Mouse (Mus musculus): ENCODE results near the gene Tipin. TPM values are rescaled to one million over a fixed set of nuclear protein-coding genes. Genes with fewer than 3 reads are reported as not detected.
A peak's percentile ranks its signal among the peaks of the same experiment; 100 is the strongest.
"Not testable (repeated sequence)": the region's sequence is repeated elsewhere in the genome, so short reads cannot be mapped to it uniquely, and the experiment has no call there.

Tipin gene
- total and polyA plus RNA-seq, 3 experiments: 179 to 443 (median 204) TPM

- Histone ChIP-seq H3K79me2 (replicated peaks; ENCODE audit: control insufficient read depth, extremely low read depth, insufficient read depth, poor library complexity, severe bottlenecking) (peaks cover 51% of the 10 kb centered on the region), H3K27ac (ENCODE audit: insufficient read depth, low read depth) (peak overlapping the region; percentile 69), H3K9ac (ENCODE audit: insufficient read depth, low read depth) (peak overlapping the region; percentile 87), H3K36me3 (replicated peaks in 1 of 2; ENCODE audit: control insufficient read depth in 1 of 2, insufficient read depth in 1 of 2, low read length in 1 of 2) (peaks cover 0 to 17% of the 10 kb centered on the region in 2 experiments), H3K4me3 (replicated peaks in 1 of 3; ENCODE audit: low read depth in 2 of 3, low read length in 2 of 3, poor library complexity in 1 of 3) (peak overlapping the region; percentile 94 to 99 (median 95)), H3K4me1 (ENCODE audit: control insufficient read depth in 1 of 2, insufficient read depth in 2 of 2) (peaks cover 0 to 12% of the 10 kb centered on the region in 2 experiments; a peak in 2 of 4 replicates), H3K27me3 (replicated peaks) (no peaks in the 10 kb centered on the region), H3K9me3 (replicated peaks; ENCODE audit: low read length) (no peaks in the 10 kb centered on the region), H3K4me2 (ENCODE audit: insufficient read depth, low read depth, poor library complexity, severe bottlenecking) (peak overlapping the region; percentile 99; the same call in 1 of the 2 replicates)
- DNase-seq (ENCODE audit: extremely low read depth): no peak
- dilution Hi-C loops (cut with MboI; ENCODE audit: extremely low pct_ligation_motif_present, extremely low pct_unique_long_range_greater_than_20kb, low sequenced_read_pairs): no loop called here
- peak; percentile 53; the same call in 1 of the 2 replicates for TF ChIP-seq UBTF (IDR thresholded peaks at IDR 0.05; ENCODE audit: low read depth, low read length)
- no peak for TF ChIP-seq USF2 (conservative IDR thresholded peaks at IDR 0.05; ENCODE audit: low read depth, low read length)
- TF ChIP-seq POLR2A (IDR thresholded peaks at IDR 0.05; ENCODE audit: low read depth, low read length): no peak
- TF ChIP-seq KAT2A (IDR thresholded peaks at IDR 0.05; ENCODE audit: insufficient replicate concordance, low read length): 0 out of 2 replicates have a peak, but pooled peaks have one; percentile 26
- TF ChIP-seq CHD1 (IDR thresholded peaks at IDR 0.05; ENCODE audit: low read depth, low read length): no peak
- TF ChIP-seq HCFC1 (IDR thresholded peaks at IDR 0.05; ENCODE audit: low read depth, low read length): peak; percentile 3; the same call in 1 of the 2 replicates
- TF ChIP-seq MAX (IDR thresholded peaks at IDR 0.05; ENCODE audit: low read length): peak; percentile 74; the same call in 1 of the 2 replicates
- TF ChIP-seq MXI1 (IDR thresholded peaks at IDR 0.05; ENCODE audit: low read depth, low read length): no peak; the same call in none of the 2 replicates
- TF ChIP-seq ETS1 (conservative IDR thresholded peaks at IDR 0.05; ENCODE audit: low read depth, low read length): no peak
- TF ChIP-seq JUN (IDR thresholded peaks at IDR 0.05; ENCODE audit: insufficient read depth, low read depth, low read length): no peak
- peak; percentile 72 for TF ChIP-seq MYC (IDR thresholded peaks at IDR 0.05; ENCODE audit: low read depth, low read length)
- 0 out of 2 replicates have a peak, but pooled peaks have one; percentile 50 for TF ChIP-seq MAZ (IDR thresholded peaks at IDR 0.05; ENCODE audit: low read depth, low read length)
- 0 out of 2 replicates have a peak, but pooled peaks have one; percentile 53 for TF ChIP-seq E2F4 (IDR thresholded peaks at IDR 0.05; ENCODE audit: insufficient replicate concordance, low read depth, low read length)
- TF ChIP-seq MEF2A (IDR thresholded peaks at IDR 0.05; ENCODE audit: borderline replicate concordance, low read depth, low read length): 0 out of 2 replicates have a peak, but pooled peaks have one; percentile 22
- peak; percentile 8; the same call in 1 of the 2 replicates for TF ChIP-seq NRF1 (IDR thresholded peaks at IDR 0.05; ENCODE audit: low read depth, low read length)
- TF ChIP-seq SIN3A (IDR thresholded peaks at IDR 0.05; ENCODE audit: low read length): peak; percentile 66
- in situ Hi-C loops (cut with MboI; ENCODE audit: low pct_ligation_motif_present, low pct_unique_long_range_greater_than_20kb, low sequenced_read_pairs): no loop called here
These were observed 399 bp downstream of the Tipin start for GRCm38 (mm10) chr9:64281781-64282178.

GRCm38 (mm10) chr9:64282404-64282987, 1.1 kb downstream of the Tipin start:
- DNase-seq (ENCODE audit: extremely low read depth): peak; percentile 28
- TF ChIP-seq MAZ (IDR thresholded peaks at IDR 0.05; ENCODE audit: low read depth, low read length) (no peak), RCOR1 (conservative IDR thresholded peaks at IDR 0.05; ENCODE audit: low read depth, low read length) (no peak), MAX (IDR thresholded peaks at IDR 0.05; ENCODE audit: low read length) (no peak), NRF1 (IDR thresholded peaks at IDR 0.05; ENCODE audit: low read depth, low read length) (no peak), CHD1 (IDR thresholded peaks at IDR 0.05; ENCODE audit: low read depth, low read length) (no peak), USF2 (conservative IDR thresholded peaks at IDR 0.05; ENCODE audit: low read depth, low read length) (no peak), POLR2AphosphoS2 (IDR thresholded peaks at IDR 0.05; ENCODE audit: low read depth, low read length) (no peak), MXI1 (IDR thresholded peaks at IDR 0.05; ENCODE audit: low read depth, low read length) (no peak), ETS1 (conservative IDR thresholded peaks at IDR 0.05; ENCODE audit: low read depth, low read length) (no peak), RAD21 (IDR thresholded peaks at IDR 0.05; ENCODE audit: low read depth, low read length) (no peak)
- dilution Hi-C loops (cut with MboI; ENCODE audit: extremely low pct_ligation_motif_present, extremely low pct_unique_long_range_greater_than_20kb, low sequenced_read_pairs) (no loop called here), in situ Hi-C loops (cut with MboI; ENCODE audit: low pct_ligation_motif_present, low pct_unique_long_range_greater_than_20kb, low sequenced_read_pairs) (no loop called here)
- Histone ChIP-seq H3K4me2 (ENCODE audit: insufficient read depth, low read depth, poor library complexity, severe bottlenecking) (peak overlapping the region; percentile 99), H3K9me3 (replicated peaks; ENCODE audit: low read length) (no peaks in the 10 kb centered on the region), H3K9ac (ENCODE audit: insufficient read depth, low read depth) (peak overlapping the region; percentile 87), H3K27me3 (replicated peaks) (no peaks in the 10 kb centered on the region), H3K36me3 (replicated peaks in 1 of 2; ENCODE audit: control insufficient read depth in 1 of 2, insufficient read depth in 1 of 2, low read length in 1 of 2) (peaks cover 0 to 23% of the 10 kb centered on the region in 2 experiments), H3K27ac (ENCODE audit: insufficient read depth, low read depth) (no peak overlapping the region), H3K79me2 (replicated peaks; ENCODE audit: control insufficient read depth, extremely low read depth, insufficient read depth, poor library complexity, severe bottlenecking) (peaks cover 56% of the 10 kb centered on the region), H3K4me1 (ENCODE audit: control insufficient read depth in 1 of 2, insufficient read depth in 2 of 2) (peaks cover 0 to 12% of the 10 kb centered on the region in 2 experiments; a peak in 2 of 4 replicates), H3K4me3 (replicated peaks in 1 of 3; ENCODE audit: low read depth in 2 of 3, low read length in 2 of 3, poor library complexity in 1 of 3) (peak overlapping the region; percentile 94 to 99 (median 95))

- H3K9ac ChIP-seq (ENCODE audit: insufficient read depth, low read depth); H3K9me3 ChIP-seq (replicated peaks; ENCODE audit: low read length); H3K27ac ChIP-seq (ENCODE audit: insufficient read depth, low read depth); dilution Hi-C loops (cut with MboI; ENCODE audit: extremely low pct_ligation_motif_present, extremely low pct_unique_long_range_greater_than_20kb, low sequenced_read_pairs); H3K79me2 ChIP-seq (replicated peaks; ENCODE audit: control insufficient read depth, extremely low read depth, insufficient read depth, poor library complexity, severe bottlenecking); H3K27me3 ChIP-seq (replicated peaks); H3K4me1 ChIP-seq (ENCODE audit: control insufficient read depth in 1 of 2, insufficient read depth in 2 of 2); H3K4me2 ChIP-seq (ENCODE audit: insufficient read depth, low read depth, poor library complexity, severe bottlenecking); DNase-seq (ENCODE audit: extremely low read depth); H3K4me3 ChIP-seq (replicated peaks in 1 of 3; ENCODE audit: low read depth in 2 of 3, low read length in 2 of 3, poor library complexity in 1 of 3): not testable (repeated sequence)
- in situ Hi-C loops (cut with MboI; ENCODE audit: low pct_ligation_motif_present, low pct_unique_long_range_greater_than_20kb, low sequenced_read_pairs): loop anchor here (25.0 kb wide), 1 partner anchor 634 kb away; no protein-coding TSS in a partner anchor
- H3K36me3 ChIP-seq (replicated peaks in 1 of 2; ENCODE audit: control insufficient read depth in 1 of 2, insufficient read depth in 1 of 2, low read length in 1 of 2): peaks cover 58 to 86% of the 10 kb centered on the region in 2 experiments
These were observed 21.7 kb downstream of the Tipin start for GRCm38 (mm10) chr9:64303086-64303485.

All from CH12.LX (cell line).